Mouse (Mus musculus) heart, embryonic 11.5 days (tissue): Measurements from ENCODE around the gene Map2k4. TPM values are rescaled to one million over a fixed set of nuclear protein-coding genes. Genes with fewer than 3 reads are reported as not detected.
A peak's percentile ranks its signal among the peaks of the same experiment; 100 is the strongest.

ENCODE experiments used
- ATAC-seq: fragments of 200-750 bp; cut with Nextera tagmentation; replicated peaks from 2 replicates; pipeline ENCODE4 v1.8.0; 2017; ENCODE audit warnings: moderate library complexity; ENCODE audit not compliant: insufficient number of reproducible peaks, low FRiP score, low TSS enrichment
- H3K27ac ChIP-seq: fragments of 300-500 bp; sonication (generic); 2 replicates; pipeline ENCODE4 v1.5.1; 2014; ENCODE audit warnings: mild to moderate bottlenecking, low read depth, low read length
- H3K27me3 ChIP-seq: fragments of 300-500 bp; sonication (generic); 2 replicates; pipeline ENCODE4 v1.6.1; 2014; ENCODE audit warnings: mild to moderate bottlenecking, low read length, mixed read lengths; ENCODE audit not compliant: control insufficient read depth, insufficient read depth
- H3K36me3 ChIP-seq: fragments of 300-500 bp; sonication (generic); 2 replicates; pipeline ENCODE4 v1.6.1; 2014; ENCODE audit warnings: mild to moderate bottlenecking, low read length, moderate library complexity, mixed read lengths; ENCODE audit not compliant: control insufficient read depth, insufficient read depth
- H3K4me1 ChIP-seq: fragments of 300-500 bp; sonication (generic); 2 replicates; pipeline ENCODE4 v1.6.1; 2014; ENCODE audit warnings: low read length; ENCODE audit not compliant: control insufficient read depth, insufficient read depth
- H3K4me2 ChIP-seq: fragments of 300-500 bp; sonication (generic); 2 replicates; pipeline ENCODE4 v1.6.1; 2014; ENCODE audit warnings: mild to moderate bottlenecking, moderate library complexity
- H3K4me3 ChIP-seq: fragments of 300-500 bp; sonication (generic); 2 replicates; pipeline ENCODE4 v1.5.1; 2014; ENCODE audit warnings: low read depth, low read length
- H3K9ac ChIP-seq: fragments of 300-500 bp; sonication (generic); 2 replicates; pipeline ENCODE4 v1.6.1; 2014; ENCODE audit warnings: mild to moderate bottlenecking, low read depth, low read length, moderate library complexity
- H3K9me3 ChIP-seq: fragments of 300-500 bp; sonication (generic); replicated peaks from 2 replicates; pipeline ENCODE4 v1.6.1; 2016; ENCODE audit warnings: low read length; ENCODE audit not compliant: control insufficient read depth
- WGBS: fragments of 180-500 bp; shearing (Covaris S2); extraction: QIAGEN DNeasy Blood & Tissue Kit; methylation state at CpG from one replicate; pipeline ENCODE4 v1.1.7; 2014; ENCODE audit not compliant: insufficient replicate concordance; 5-methylcytosine and 5-hydroxymethylcytosine counted together
- polyA plus RNA-seq: library from polyadenylated mRNA; unstranded; fragments of >200 nt; fragmentation: Nextera tagmentation; extraction: Ambion mirVana; gene quantifications from 2 replicates; pipeline ENCODE4 v1.2.1, GENCODE M21; 2014

Gene Map2k4
- polyA plus RNA-seq, 1 experiment from 2014 or later = 80.0 TPM

DNA sequence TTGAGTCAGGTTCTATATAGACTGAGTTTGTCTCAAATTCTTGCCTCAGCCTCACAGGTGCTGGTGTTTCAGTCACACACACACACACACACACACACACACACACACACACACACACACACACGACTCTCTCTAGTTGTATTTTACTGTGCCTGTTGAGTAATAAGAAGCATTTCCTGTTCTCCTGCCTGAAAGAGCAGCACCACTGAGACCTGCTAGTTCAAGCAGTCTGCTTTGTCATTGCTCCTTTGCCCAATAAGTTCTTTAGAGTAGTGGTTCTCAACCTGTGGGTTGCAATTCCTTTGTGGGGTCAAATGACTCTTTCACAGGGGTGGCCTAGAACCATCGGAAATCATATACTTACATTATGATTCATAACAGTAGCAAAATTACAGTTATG is 47.7 kb downstream of the Map2k4 start:
- no peaks in the 10 kb centered on the region for H3K9me3 ChIP-seq
- no peak overlapping the region for H3K4me3 ChIP-seq
- H3K4me2 ChIP-seq = no peak overlapping the region
- peaks cover 11% of the 10 kb centered on the region; the same call in 1 of the 2 replicates for H3K4me1 ChIP-seq
- no peaks in the 10 kb centered on the region for H3K27me3 ChIP-seq
- H3K36me3 ChIP-seq = no peaks in the 10 kb centered on the region
- no peak for ATAC-seq
- H3K27ac ChIP-seq = no peak overlapping the region
- WGBS = 65% methylated on average over 2 of the region's 2 CpGs
- H3K9ac ChIP-seq = no peak overlapping the region

DNA sequence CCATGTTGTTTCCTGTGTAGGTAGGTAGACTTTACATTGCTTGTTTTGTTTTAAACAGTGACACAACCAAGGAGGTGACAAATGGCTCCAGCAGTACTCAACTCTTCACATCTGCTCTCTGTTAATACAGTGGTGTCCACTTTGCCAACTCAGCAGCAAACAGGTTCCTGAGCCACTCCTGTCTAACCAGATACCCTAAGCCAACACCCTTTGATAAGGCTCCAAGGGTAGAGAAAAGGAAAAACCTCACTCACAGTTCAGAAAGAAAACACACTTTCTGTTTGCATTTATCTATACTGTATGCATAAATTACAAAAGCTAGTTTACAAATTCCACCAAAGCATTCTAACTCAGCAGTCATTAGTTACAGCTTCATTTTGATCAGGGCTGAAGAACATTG is 48.2 kb downstream of the Map2k4 start:
- no peak overlapping the region for H3K4me2 ChIP-seq
- H3K27me3 ChIP-seq = no peaks in the 10 kb centered on the region
- H3K36me3 ChIP-seq = no peaks in the 10 kb centered on the region
- no peaks in the 10 kb centered on the region for H3K9me3 ChIP-seq
- 0 out of 2 replicates have a peak, but pooled peaks have one; percentile 61 for ATAC-seq
- H3K27ac ChIP-seq = no peak overlapping the region
- H3K9ac ChIP-seq = no peak overlapping the region
- H3K4me1 ChIP-seq = peaks cover 12% of the 10 kb centered on the region; the same call in 1 of the 2 replicates
- H3K4me3 ChIP-seq = no peak overlapping the region

DNA sequence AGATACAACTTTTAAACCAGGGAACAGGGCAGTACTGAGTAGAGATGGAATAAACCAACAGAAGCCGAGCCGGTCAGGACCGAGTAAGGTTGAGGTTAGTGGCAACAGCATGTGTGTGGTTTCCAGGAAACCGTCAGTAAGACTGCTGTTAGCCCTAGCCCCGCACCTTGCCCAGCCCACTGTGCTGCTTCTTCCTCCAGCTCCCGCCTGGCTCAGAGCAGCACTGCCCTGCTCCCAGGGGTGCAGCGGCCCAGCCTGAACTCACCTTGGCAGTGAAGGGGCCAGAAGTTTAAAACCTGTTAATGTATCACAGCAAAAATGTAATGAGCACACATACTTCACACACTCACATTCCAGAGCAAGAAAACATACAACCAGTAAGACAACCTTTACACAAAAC is 53.4 kb downstream of the Map2k4 start:
- Histone ChIP-seq H3K9me3 (no peaks in the 10 kb centered on the region), H3K4me3 (no peak overlapping the region), H3K36me3 (no peaks in the 10 kb centered on the region; the same call in 1 of the 2 replicates), H3K4me2 (no peak overlapping the region), H3K27ac (no peak overlapping the region), H3K27me3 (no peaks in the 10 kb centered on the region), H3K4me1 (peaks cover 15% of the 10 kb centered on the region; the same call in 1 of the 2 replicates), H3K9ac (no peak overlapping the region)
- WGBS = 68% methylated on average over 7 of the region's 7 CpGs
- ATAC-seq = no peak

DNA sequence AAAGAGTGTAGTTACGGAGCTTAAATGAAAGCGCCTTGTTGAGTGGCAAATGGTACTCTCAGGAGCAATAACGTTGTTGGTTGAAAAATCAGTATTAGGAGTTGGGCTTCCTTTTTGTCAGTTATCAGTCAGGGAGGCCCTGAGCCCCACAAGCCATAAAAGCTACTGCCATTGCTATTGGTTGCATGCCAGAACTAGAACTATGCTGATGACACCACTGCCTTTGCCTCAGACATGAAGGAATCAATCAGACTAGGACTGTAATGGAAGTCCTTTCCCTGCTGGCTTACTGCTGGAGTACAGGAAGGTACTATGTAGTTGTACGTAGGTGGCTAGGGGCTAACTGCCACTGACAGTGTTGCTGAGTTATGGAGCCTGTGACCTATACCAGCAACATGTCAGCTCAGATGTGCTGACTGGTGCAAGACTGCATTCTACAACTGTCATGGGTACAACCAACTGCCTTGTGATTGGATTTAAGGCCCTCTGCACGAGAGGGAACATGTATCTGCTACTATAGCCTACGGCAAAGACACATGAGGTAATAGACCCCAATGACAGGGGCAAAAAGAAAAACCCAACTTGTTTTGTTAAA is 58.4 kb downstream of the Map2k4 start:
- H3K9ac ChIP-seq = no peak overlapping the region
- no peak overlapping the region for H3K4me3 ChIP-seq
- H3K4me1 ChIP-seq = 0 out of 2 replicates have a peak, but pooled peaks cover 2% of the 10 kb centered on the region
- WGBS = 92% methylated on average over 6 of the region's 6 CpGs
- no peaks in the 10 kb centered on the region for H3K9me3 ChIP-seq
- H3K27ac ChIP-seq = no peak overlapping the region
- H3K4me2 ChIP-seq = no peak overlapping the region
- H3K27me3 ChIP-seq = no peaks in the 10 kb centered on the region
- ATAC-seq = no peak
- no peaks in the 10 kb centered on the region; the same call in 1 of the 2 replicates for H3K36me3 ChIP-seq

DNA sequence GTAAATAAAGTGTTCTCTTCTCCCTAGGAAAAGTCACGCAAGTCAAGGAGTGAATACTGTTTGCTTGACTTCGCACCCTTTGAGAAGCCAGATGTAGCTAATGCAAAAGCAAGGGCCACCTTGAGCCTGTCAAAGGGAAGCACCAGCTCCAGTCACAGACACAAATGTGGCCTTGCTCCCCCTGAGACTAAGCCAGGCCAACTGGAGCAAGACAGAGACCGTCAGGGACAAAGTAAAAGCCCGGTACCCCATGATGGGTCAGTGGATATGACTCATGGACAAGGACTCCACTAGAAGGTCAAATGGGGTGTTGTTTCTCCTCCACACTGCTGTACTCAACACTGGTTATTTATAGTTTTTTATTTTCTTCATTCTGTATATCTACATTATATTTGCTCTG is 59.2 kb downstream of the Map2k4 start:
- 94% methylated on average over 4 of the region's 4 CpGs for WGBS
- Histone ChIP-seq H3K27ac (no peak overlapping the region), H3K9me3 (no peaks in the 10 kb centered on the region), H3K4me3 (no peak overlapping the region), H3K4me2 (no peak overlapping the region), H3K9ac (no peak overlapping the region), H3K27me3 (no peaks in the 10 kb centered on the region), H3K36me3 (no peaks in the 10 kb centered on the region; the same call in 1 of the 2 replicates), H3K4me1 (no peaks in the 10 kb centered on the region)
- no peak for ATAC-seq

DNA sequence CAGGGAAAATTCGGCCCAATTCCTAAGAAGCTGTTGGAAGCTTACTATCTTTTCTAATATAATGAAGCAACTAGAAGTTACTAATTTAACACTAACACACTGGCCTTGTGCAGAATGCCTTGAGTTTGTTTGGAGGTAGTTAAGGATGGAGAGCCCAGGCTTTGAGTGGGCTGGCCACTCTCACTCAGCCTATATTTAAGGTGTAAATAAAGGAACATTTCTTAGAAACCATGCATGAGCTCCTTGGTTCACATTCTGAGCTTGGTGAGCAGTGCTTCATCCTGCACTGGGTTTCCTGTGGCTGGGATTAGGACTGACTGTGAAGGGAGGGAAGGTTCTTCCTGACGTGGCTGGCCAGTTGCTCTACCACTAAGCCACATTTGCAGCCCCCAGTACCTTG is 64.4 kb downstream of the Map2k4 start:
- Histone ChIP-seq H3K36me3 (no peaks in the 10 kb centered on the region), H3K9me3 (no peaks in the 10 kb centered on the region), H3K27me3 (no peaks in the 10 kb centered on the region), H3K4me1 (no peaks in the 10 kb centered on the region), H3K9ac (no peak overlapping the region), H3K4me3 (no peak overlapping the region), H3K27ac (no peak overlapping the region), H3K4me2 (no peak overlapping the region)
- no peak for ATAC-seq
- WGBS = 83% methylated on average over 2 of the region's 2 CpGs

DNA sequence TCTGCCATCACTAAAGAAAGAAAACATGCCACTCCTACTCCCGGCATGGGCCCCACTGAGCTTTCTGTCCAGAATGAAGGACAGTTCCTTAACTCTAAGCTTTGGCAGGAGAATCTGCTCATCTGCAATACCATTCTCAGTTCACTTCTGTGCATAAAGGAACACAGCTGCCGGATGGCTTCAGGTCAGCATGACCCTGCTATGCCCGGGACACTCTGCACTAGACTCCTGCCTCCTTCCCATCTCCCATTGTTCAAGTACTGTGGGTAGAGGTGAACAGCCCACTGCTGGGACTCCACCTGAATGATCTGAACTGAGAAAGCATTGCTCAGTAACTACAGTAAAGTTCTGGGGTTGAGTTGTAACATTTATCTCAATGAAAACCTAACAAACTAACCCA is 66.5 kb downstream of the Map2k4 start:
- no peak overlapping the region for H3K4me3 ChIP-seq
- H3K36me3 ChIP-seq = no peaks in the 10 kb centered on the region
- H3K9me3 ChIP-seq = no peaks in the 10 kb centered on the region
- H3K27ac ChIP-seq = no peak overlapping the region
- no peak for ATAC-seq
- H3K27me3 ChIP-seq = no peaks in the 10 kb centered on the region
- no peak overlapping the region for H3K9ac ChIP-seq
- H3K4me2 ChIP-seq = no peak overlapping the region
- WGBS = 91% methylated on average over 3 of the region's 3 CpGs
- no peaks in the 10 kb centered on the region for H3K4me1 ChIP-seq

DNA sequence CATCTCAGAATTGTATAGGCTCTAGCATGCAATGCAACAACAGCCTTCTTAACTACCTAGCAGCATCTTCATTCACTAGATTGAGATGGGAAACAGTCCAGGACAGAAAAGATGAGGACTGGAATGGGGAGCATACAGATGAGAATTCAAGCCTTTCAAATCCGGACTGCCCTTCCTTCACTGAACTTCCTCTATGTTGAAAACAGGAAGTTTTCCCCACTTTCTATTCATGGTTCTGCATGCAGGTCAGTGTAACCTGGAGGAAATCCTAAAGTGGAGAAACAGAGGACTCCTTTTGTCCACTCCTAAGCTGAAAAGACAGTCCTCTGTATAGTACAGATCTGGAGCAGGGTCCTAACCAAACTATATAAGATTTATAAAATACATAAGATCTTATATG is 68.1 kb downstream of the Map2k4 start:
- WGBS = 58% methylated on average over 1 of the region's 1 CpGs
- Histone ChIP-seq H3K27me3 (no peaks in the 10 kb centered on the region), H3K9ac (no peak overlapping the region), H3K27ac (no peak overlapping the region), H3K4me3 (no peak overlapping the region), H3K4me2 (no peak overlapping the region), H3K9me3 (no peaks in the 10 kb centered on the region), H3K36me3 (no peaks in the 10 kb centered on the region), H3K4me1 (no peaks in the 10 kb centered on the region)
- ATAC-seq = no peak

DNA sequence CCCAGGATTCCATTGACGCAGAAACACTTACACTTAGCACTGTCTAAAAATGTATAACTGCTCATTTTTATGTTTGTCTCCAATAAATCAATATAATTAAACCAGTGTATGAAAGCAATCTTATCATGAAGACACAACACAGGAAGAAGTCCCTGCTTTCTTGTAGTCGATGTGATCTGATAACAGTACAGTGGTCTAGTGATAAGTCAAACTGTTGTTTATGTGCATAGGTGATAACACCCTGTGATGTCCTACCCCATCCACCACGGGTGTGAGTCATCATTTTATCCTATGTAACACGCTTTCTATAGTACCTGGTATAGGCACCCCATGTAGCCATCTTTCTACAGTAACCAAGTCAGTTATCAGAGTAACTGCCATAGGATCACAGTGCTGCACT is 74.3 kb downstream of the Map2k4 start:
- Histone ChIP-seq H3K9ac (no peak overlapping the region), H3K4me2 (no peak overlapping the region), H3K36me3 (no peaks in the 10 kb centered on the region), H3K4me1 (no peaks in the 10 kb centered on the region), H3K9me3 (no peaks in the 10 kb centered on the region), H3K27ac (no peak overlapping the region), H3K27me3 (no peaks in the 10 kb centered on the region), H3K4me3 (no peak overlapping the region)
- 63% methylated on average over 4 of the region's 4 CpGs for WGBS
- ATAC-seq = no peak
